Mouse (Mus musculus) kidney, postnatal 25 days (tissue): ENCODE data around the gene Susd1.

Experiments
- DNase-seq, 2 experiments: peaks; one replicate each; pipeline ENCODE4 v3.0.0; 2021; ENCODE audit warnings: mixed read lengths in 2 of 2

The Susd1 gene

GRCm38 (mm10) chr4:59319136-59319941 lies 119.1 kb downstream of the Susd1 start:
- no peak for DNase-seq

- DNase-seq = no peak
Observed at GRCm38 (mm10) chr4:59318602-59319001, 119.8 kb downstream of the Susd1 start.

GRCm38 (mm10) chr4:59315553-59316405 lies 122.7 kb downstream of the Susd1 start:
- no peak for DNase-seq

GRCm38 (mm10) chr4:59314939-59315552 lies 123.4 kb downstream of the Susd1 start:
- no peak for DNase-seq

GRCm38 (mm10) chr4:59312945-59313344 lies 125.5 kb downstream of the Susd1 start:
- no peak for DNase-seq

- no peak for DNase-seq
Observed at GRCm38 (mm10) chr4:59310590-59310989, 127.8 kb downstream of the Susd1 start.

GRCm38 (mm10) chr4:59307841-59308589 lies 130.4 kb downstream of the Susd1 start:
- DNase-seq = no peak

GRCm38 (mm10) chr4:59302387-59302786 lies 136.0 kb downstream of the Susd1 start:
- no peak for DNase-seq

GRCm38 (mm10) chr4:59301025-59301815 lies 137.2 kb downstream of the Susd1 start:
- DNase-seq = no peak

GRCm38 (mm10) chr4:59298719-59299496 lies 139.5 kb downstream of the Susd1 start:
- no peak for DNase-seq

- DNase-seq = no peak
Observed at GRCm38 (mm10) chr4:59295127-59295526, 143.3 kb downstream of the Susd1 start.

GRCm38 (mm10) chr4:59294661-59295060 lies 143.8 kb downstream of the Susd1 start:
- DNase-seq = no peak

- no peak for DNase-seq
Observed at GRCm38 (mm10) chr4:59291914-59292718, 146.3 kb downstream of the Susd1 start.

- no peak for DNase-seq
Observed at GRCm38 (mm10) chr4:59290972-59291576, 147.4 kb downstream of the Susd1 start.

GRCm38 (mm10) chr4:59287103-59287502 lies 151.3 kb downstream of the Susd1 start:
- DNase-seq = no peak

- peak in 1 of 2 experiments; percentile 10 for DNase-seq
Observed at GRCm38 (mm10) chr4:59286351-59286750, 152.1 kb downstream of the Susd1 start.

- DNase-seq = no peak
Observed at GRCm38 (mm10) chr4:59282699-59283487, 155.5 kb downstream of the Susd1 start.

- no peak for DNase-seq
Observed at GRCm38 (mm10) chr4:59282137-59282536, 156.3 kb downstream of the Susd1 start.

- DNase-seq = no peak
Observed at GRCm38 (mm10) chr4:59280876-59281275, 157.6 kb downstream of the Susd1 start.
